Mouse (Mus musculus) mouse embryonic stem cell (cell line): ENCODE data around the gene Zbtb20.

Experiments used
- in situ Hi-C, 2 experiments: fragments of 300-500 bp; cut with MboI; formaldehyde crosslinking; loops; 1 replicate in 1 of 2; 3 replicates in 1 of 2; pipeline ENCODE4 v1.14.3; 2019 to 2020; ENCODE audit warnings: low sequenced_read_pairs in 2 of 2, low pct_unique_long_range_greater_than_20kb in 1 of 2, mixed read lengths in 1 of 2; ENCODE audit not compliant: unreplicated experiment in 1 of 2

Gene Zbtb20

GRCm38 (mm10) chr16:43577399-43577798 is 701.7 kb downstream of the Zbtb20 start:
- in situ Hi-C loops, result no loop called here

DNA sequence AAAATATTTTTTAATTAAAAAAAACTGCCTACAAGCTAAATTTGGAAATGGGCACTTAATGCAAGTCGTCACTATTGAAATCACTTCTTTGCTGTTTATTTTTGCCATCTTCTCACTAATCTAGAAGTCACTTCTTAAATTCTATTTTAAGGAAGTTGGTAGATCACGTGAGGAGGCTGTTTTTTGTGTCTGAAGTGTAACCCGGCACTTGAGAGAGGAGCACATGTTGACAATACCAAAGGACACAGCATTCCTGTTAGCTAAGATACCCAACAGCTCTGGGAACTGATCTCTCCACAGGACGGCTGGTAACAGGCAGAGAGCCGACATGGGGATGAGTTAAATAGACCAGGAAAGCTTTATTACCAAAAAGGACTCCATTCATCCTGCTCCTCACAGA is 702.7 kb downstream of the Zbtb20 start:
- in situ Hi-C loops, result no loop called here

GRCm38 (mm10) chr16:43579111-43579510 is 703.4 kb downstream of the Zbtb20 start:
- in situ Hi-C loops, result no loop called here

DNA sequence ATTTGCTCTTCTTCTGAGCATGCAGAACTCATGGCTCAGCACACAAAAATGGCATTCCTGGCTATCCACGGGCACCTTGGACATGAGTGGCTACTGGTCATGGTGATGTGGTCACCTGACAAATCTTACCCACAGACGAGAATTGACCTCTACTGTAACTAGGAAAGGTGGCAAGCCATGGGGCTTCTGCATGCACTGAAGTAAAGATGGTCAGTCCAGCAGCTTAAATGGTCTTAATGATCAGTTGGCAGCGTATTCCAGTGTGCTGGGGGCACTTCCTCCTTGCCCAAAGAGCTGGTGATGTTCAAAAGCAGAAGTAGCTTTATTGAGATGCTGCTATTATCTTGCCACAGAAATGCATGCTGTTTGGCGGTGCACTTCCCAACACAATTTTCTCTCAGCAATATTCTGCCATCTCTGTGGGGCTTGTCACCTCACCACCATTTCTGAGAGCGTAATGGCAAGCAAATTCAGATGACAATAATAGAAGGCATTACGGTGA is 704.7 kb downstream of the Zbtb20 start:
- in situ Hi-C loops, result no loop called here

DNA sequence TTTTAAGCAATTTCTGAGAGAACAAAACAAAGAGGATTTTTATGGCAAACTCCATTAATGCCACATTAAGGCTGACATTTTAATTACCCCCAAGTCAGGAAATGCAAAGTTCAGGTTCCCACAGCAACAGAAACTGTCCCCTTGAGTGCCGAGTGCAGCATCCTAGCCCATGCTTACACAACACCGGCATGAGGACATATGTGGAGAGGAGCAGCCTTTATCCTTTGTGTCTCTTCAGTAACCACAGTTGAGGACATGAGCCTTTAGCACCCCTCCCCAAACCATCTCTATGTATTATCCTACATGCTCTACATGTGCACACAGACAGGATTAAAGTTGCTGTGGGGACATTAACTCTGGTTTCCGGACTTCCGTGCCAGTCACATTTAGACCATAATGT is 705.9 kb downstream of the Zbtb20 start:
- in situ Hi-C loops, result no loop called here

- in situ Hi-C loops, result no loop called here
Measured at GRCm38 (mm10) chr16:43586859-43587429, 711.3 kb downstream of the Zbtb20 start.

DNA sequence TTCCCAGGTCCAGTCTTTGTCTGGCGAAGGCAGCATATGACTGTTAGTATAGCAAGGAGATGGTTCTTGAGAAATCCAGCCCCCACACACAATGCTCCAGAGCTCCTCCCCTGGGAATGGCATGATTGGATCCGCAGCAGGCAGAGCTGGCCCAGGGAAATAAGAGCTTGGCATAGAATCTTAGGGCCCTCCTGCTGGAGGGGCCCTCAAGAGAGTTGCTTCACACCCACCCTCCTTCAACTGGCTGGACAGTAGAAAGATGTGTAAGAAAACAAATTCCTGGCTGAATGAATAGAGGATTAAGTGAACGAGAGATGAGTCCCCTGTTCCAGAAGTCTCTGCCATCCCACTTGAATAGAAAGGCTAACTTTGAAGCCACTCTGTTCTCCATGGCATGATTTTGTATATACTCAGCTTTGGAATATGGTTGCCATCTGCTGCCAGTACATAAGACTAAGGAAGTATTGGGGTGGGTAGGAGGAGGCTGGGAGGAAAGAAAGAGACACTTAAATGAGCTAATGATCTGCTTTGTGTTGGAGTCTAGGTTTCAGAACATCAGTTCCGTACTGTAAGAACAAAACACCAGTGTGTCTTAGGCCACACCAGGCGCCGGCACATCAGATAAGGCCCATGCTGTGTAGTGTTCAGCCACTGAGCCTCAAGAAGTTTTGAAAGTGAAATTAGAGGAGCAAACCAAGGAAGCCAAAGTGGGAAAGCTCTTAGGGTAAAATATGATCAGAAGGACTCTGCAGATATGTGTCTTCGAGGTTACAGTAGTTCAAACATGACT is 715.2 kb downstream of the Zbtb20 start:
- in situ Hi-C loops, result no loop called here

GRCm38 (mm10) chr16:43592062-43592461 is 716.4 kb downstream of the Zbtb20 start:
- in situ Hi-C loops, result no loop called here

GRCm38 (mm10) chr16:43592801-43593200 is 717.1 kb downstream of the Zbtb20 start:
- in situ Hi-C loops, result no loop called here

DNA sequence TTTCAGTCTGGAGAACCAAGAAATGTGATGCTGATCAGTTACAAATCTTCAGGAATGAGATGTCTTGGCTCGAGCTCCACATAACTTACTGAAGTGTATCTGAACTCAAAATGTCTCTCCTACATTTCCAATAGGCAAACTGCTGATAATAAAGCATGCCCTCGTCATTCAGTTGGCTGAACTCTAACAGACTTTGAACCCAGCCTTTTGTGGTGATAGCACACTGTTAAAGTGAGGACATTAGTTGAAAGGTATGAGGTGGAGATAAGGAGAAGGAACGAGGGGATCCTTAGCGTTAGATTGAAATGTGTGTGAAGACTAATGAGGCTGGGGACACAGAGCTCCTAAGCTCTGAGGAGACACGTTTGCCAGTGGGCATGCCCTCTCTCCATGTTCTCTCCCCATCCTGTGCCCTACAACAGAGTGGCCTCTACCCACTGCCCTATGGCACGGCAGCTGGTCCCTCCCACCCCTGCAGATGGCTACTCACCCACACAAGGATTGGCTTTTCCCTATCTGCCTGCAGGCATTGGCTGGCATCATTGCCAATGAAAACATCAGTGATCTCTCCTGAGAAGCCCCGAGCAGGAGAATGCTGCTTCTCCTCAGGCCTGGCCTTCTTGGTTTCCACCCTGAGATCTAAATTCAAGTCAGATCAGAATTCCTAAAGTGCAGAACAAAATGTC is 721.8 kb downstream of the Zbtb20 start:
- in situ Hi-C loops, result no loop called here

DNA sequence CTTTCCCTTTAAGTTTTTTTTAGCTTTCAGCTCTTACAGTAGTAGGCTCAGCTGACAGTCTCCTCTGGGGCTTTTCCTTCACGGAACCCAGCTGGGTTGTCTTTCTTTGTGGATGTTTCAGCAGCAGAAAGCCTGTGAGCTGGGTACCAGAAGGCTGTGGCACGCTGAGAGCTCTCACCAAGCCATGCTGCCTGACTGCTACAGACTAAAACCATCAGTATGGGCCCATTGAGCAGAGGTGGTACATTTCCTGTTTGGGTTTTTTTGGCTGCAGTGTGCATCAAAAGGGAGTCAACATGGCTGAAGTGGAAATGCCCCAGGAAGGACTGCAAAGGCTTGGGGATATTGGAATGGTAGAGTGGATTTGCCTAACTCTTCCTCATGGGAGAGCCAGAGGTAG is 724.0 kb downstream of the Zbtb20 start:
- in situ Hi-C loops, result no loop called here

GRCm38 (mm10) chr16:43602573-43602972 is 726.9 kb downstream of the Zbtb20 start:
- in situ Hi-C loops, result no loop called here

DNA sequence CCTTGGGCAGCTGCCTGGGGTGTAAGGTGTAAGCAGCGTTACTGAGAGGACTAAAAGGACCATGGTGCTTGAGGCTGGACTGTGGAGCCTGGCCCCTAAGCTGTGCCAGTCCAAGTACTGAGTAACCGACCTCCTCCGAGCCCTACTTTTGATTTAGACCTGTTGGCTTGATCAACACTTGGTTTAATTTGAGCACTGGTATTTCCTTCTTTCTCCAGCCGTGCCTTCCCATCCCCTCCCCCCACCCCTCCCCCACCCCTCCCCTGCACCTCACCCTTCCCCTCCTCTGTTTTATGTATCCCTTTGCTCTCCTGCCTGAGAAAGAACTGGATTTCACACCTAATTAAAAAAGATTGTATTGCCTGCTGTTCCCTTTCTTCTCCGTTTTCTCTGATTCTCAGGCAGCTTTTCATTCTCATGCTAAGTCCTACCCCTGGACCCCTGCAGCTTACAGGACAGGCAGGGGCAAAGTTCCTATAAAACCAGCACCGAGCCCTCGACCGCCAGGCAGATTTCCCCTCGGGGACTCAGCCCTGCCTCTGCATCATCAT is 728.0 kb downstream of the Zbtb20 start:
- in situ Hi-C loops, result no loop called here

DNA sequence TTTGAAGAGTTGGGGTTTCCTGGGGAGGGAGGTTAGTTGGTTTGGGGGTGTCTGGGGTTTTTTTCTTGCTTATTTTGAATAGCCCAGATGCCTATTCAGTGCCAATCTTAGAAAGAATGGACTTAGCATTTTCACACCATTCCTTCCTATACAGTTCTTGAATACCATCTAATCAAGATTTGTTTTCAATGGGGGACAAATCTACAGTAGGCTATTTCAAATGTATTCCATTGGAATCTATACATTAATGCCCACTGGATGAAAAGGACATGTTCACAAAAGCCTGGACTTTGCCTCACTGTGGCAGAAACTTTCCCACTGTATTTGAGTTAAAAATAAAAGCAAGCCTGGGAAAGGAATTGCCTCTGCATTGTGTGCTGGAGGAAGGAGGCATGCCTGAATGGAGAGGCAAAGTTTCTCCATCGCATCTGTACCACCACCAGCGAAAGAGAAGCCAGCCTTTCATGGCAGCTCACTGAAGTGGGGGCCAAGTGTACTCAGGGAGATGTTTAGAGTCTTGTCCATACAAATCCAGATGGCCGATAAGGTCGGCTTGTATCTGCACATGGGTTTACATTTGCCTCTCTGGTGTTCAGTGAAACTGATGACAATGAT is 728.8 kb downstream of the Zbtb20 start:
- in situ Hi-C loops, result no loop called here

- in situ Hi-C loops, result no loop called here
Measured at GRCm38 (mm10) chr16:43607086-43607485, 731.4 kb downstream of the Zbtb20 start.

- in situ Hi-C loops, result no loop called here
Measured at GRCm38 (mm10) chr16:43608066-43608465, 732.4 kb downstream of the Zbtb20 start.

- in situ Hi-C loops, result no loop called here
Measured at GRCm38 (mm10) chr16:43610375-43610774, 734.7 kb downstream of the Zbtb20 start.

DNA sequence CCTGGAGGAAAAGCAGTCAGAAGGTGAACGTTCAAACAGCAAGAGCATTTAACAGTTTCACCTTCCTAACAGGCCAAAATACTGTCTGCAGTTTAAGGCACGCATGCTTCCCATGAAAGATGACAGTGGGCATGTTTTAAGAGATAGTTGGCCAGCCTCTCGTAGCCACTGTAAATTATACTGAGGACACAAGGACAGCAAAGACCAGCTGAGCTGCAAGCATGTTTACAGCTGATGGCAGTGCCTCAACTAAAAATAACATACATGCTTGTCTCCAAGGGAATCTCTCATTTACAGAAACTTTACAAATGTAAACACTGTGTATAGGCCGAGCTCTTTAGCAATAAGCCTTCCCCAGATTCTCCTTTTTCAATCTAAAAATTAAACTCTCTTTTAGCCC is 740.7 kb downstream of the Zbtb20 start:
- in situ Hi-C loops, result no loop called here

DNA sequence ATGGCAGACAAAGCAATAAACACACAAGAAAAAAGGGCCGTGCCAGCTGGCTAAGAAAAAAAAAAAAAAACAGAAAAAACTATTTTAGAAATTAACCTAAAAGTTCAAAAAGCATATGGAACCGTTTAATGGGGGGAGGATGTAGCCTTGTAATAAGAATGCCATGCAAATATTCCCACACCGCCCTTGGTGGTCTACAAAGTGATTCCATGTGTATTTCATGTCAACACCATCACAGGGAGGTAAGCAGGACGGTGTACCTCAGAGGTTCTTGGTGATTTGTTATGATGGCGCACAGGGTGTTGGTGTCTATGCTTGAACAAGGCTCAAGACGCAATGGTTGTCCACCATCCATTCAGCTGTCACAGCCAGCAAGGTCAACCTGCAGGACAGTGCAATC is 741.7 kb downstream of the Zbtb20 start:
- in situ Hi-C loops, result no loop called here
